Mouse (Mus musculus) myocyte (in vitro differentiated cells): ENCODE measurements around the gene Epha10.

Experiments
- CEBPB ChIP-seq: IDR thresholded peaks from 2 replicates; pipeline ENCODE4 v1.6.1; 2011; ENCODE audit warnings: mild to moderate bottlenecking, moderate library complexity; ENCODE audit not compliant: poor library complexity, insufficient read depth, severe bottlenecking
- E2F4 ChIP-seq: IDR thresholded peaks from one replicate; pipeline ENCODE4 v1.6.1; 2011; ENCODE audit warnings: mild to moderate bottlenecking, control low read depth, moderate library complexity; ENCODE audit not compliant: insufficient read depth
- MAX ChIP-seq: IDR thresholded peaks from one replicate; pipeline ENCODE4 v1.6.1; 2011; ENCODE audit warnings: low read depth, mild to moderate bottlenecking, control low read depth
- MYOG ChIP-seq, 3 experiments: IDR thresholded peaks; one replicate each; pipeline ENCODE4 v1.6.1; 2011; ENCODE audit warnings: control low read depth in 2 of 3, low read depth in 2 of 3, mild to moderate bottlenecking in 2 of 3; ENCODE audit not compliant: insufficient read length in 2 of 3, control insufficient read depth in 1 of 3, insufficient read depth in 1 of 3
- POLR2A ChIP-seq: IDR thresholded peaks from one replicate; pipeline ENCODE4 v1.6.1; 2011; ENCODE audit warnings: low read depth, mild to moderate bottlenecking, control low read depth, moderate library complexity; ENCODE audit not compliant: insufficient read length
- POLR2AphosphoS2 ChIP-seq: IDR thresholded peaks from one replicate; pipeline ENCODE4 v1.6.1; 2011; ENCODE audit warnings: low read depth, control low read depth; ENCODE audit not compliant: insufficient read length
- REST ChIP-seq: IDR thresholded peaks from one replicate; pipeline ENCODE4 v1.6.1; 2011; ENCODE audit warnings: mild to moderate bottlenecking, control low read depth, moderate library complexity; ENCODE audit not compliant: insufficient read depth, insufficient read length
- TCF12 ChIP-seq: IDR thresholded peaks from one replicate; pipeline ENCODE4 v1.6.1; 2011; ENCODE audit warnings: mild to moderate bottlenecking, control low read depth; ENCODE audit not compliant: poor library complexity, insufficient read depth, severe bottlenecking
- USF1 ChIP-seq: IDR thresholded peaks from one replicate; pipeline ENCODE4 v1.6.1; 2011; ENCODE audit warnings: low read depth, mild to moderate bottlenecking, control low read depth, moderate library complexity

- TF ChIP-seq MAX (no peak), USF1 (no peak), CEBPB (no peak), POLR2A (no peak), POLR2AphosphoS2 (no peak), MYOG (IDR thresholded peaks at IDR 0.05; ENCODE audit: control insufficient read depth in 1 of 3, insufficient read depth in 1 of 3, insufficient read length in 2 of 3, low read depth in 2 of 3) (no peak), TCF12 (no peak), REST (no peak), E2F4 (no peak)
Observed at GRCm38 (mm10) chr4:124843493-124843892, 37.2 kb upstream of the Epha10 start.
